Mouse (Mus musculus) retina, postnatal 1 day (tissue): ENCODE results near the gene Cd3e.
A peak's percentile ranks its signal among the peaks of the same experiment; 100 is the strongest.
"Not testable (repeated sequence)": the region's sequence is repeated elsewhere in the genome, so short reads cannot be mapped to it uniquely, and the experiment has no call there.

ENCODE experiments used
- DNase-seq: peaks from one replicate; pipeline ENCODE4 v3.0.0-alpha.2; 2012

Gene Cd3e

GRCm38 (mm10) chr9:44977813-44978212 is 31.6 kb downstream of the Cd3e start:
- DNase-seq, result no peak

- peak; percentile 8 for DNase-seq
Observed at GRCm38 (mm10) chr9:44969450-44969849, 40.0 kb downstream of the Cd3e start.

- DNase-seq, result not testable (repeated sequence)
Observed at GRCm38 (mm10) chr9:44967763-44968162, 41.7 kb downstream of the Cd3e start.

GRCm38 (mm10) chr9:44966815-44967242 is 42.6 kb downstream of the Cd3e start:
- peak; percentile 79 for DNase-seq

- no peak for DNase-seq
Observed at GRCm38 (mm10) chr9:44965833-44966466, 43.5 kb downstream of the Cd3e start.

GRCm38 (mm10) chr9:44965126-44965832 is 44.1 kb downstream of the Cd3e start, which contains the start of gene Ube4a:
Gene Ube4a (minus strand): TSS chr9:44965600.
- DNase-seq, result peak; percentile 99

GRCm38 (mm10) chr9:44954432-44954831 is 55.0 kb downstream of the Cd3e start:
- no peak for DNase-seq
